Mouse (Mus musculus): ENCODE data around the gene Zmiz1.

Gene Zmiz1

DNA sequence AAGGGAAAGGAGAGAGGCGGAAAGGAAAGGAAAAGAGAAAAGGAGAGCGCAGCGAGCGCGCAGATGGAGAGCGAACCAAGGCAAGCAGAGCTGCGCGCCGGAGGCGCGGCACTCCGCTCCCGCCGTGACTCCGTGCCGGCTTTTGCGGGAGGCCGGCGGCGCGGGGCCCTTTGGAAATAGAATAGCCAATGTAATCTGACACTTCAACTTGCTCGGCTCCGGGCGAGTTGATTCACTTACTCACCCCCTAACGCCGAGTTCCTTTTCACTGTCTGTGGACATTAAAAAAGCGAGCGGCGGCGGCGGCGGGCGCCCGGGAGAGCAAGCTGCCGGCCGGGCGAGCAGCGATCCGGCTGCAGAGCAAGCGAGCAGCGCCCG, at the start of gene Zmiz1:
Gene Zmiz1 (plus strand): TSS at position 170 of the 378 bp plus-strand sequence.
- DNase-seq (ENCODE audit: low spot score) = peak; percentile 91

- no peak for DNase-seq (ENCODE audit: low spot score)
Observed at GRCm38 (mm10) chr14:25411848-25412527, 47.0 kb upstream of the Zmiz1 start.

DNA sequence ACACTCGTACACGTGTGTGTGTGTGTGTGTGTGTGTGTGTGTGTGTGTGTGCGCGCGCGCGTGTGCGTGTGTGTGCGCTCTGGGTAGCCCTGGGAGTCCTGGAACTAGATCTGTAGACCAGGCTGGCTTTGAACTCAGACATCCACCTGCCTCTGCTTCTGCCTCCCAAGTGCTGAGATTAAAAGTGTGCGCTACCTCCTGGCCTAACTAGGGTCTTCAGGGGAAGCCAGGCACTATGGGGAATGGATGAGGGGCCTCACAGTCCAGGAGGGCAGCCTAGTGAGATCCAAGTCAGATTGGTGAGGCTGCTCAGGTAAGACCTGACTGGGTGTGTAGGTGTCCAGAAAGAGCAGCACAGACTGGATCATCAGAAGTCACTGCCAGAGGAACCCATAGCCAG, 46.2 kb upstream of the Zmiz1 start:
- no peak for DNase-seq (ENCODE audit: low spot score)

DNA sequence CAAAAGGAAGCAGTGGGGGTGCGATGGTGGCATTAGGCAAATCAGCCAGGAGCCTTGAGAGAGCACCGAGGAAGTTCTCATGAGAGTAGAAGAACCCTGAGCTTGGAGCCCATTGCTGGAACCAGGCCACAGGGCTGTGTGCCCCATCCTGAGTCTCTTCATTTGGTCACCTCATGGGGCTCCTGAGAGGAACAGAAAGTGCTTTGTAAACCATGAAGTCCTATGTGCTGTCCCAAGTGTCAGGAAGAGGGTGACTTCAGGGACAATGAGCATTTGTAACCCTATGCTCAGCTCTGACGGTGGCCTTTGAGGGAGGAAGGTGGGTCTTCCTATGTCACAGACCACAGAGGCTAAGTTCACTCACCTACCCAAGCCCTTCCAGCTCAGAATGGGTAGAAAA, 45.5 kb upstream of the Zmiz1 start:
- DNase-seq (ENCODE audit: low spot score) = no peak

- DNase-seq (ENCODE audit: low spot score) = no peak
Observed at GRCm38 (mm10) chr14:25414115-25414514, 44.9 kb upstream of the Zmiz1 start.

- no peak for DNase-seq (ENCODE audit: low spot score)
Observed at GRCm38 (mm10) chr14:25420001-25420690, 38.8 kb upstream of the Zmiz1 start.

- no peak for DNase-seq (ENCODE audit: low spot score)
Observed at GRCm38 (mm10) chr14:25420987-25421386, 38.0 kb upstream of the Zmiz1 start.

DNA sequence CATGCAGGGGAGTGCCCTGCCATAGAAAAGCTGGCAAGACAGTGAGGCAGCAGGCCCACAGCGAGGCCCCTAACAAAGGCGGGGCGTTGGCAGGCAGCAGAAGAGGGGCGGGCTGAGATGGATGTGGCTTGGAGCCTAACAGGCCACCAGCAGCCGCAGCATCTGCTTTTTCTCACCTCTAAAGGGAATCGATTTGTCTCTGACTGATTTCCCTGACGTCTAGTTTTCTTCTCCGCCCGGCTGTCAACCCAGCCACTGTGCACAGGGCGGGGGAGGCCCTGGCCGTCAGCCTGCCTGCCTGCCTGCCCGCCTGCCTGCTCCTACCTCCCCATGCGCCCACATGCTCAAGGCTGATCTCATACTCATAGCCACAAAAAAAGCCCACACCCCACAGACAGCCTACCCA, 37.4 kb upstream of the Zmiz1 start:
- no peak for DNase-seq (ENCODE audit: low spot score)

GRCm38 (mm10) chr14:25422946-25423345, 36.0 kb upstream of the Zmiz1 start:
- DNase-seq (ENCODE audit: low spot score) = no peak

GRCm38 (mm10) chr14:25423721-25424443, 35.1 kb upstream of the Zmiz1 start:
- no peak for DNase-seq (ENCODE audit: low spot score)

DNA sequence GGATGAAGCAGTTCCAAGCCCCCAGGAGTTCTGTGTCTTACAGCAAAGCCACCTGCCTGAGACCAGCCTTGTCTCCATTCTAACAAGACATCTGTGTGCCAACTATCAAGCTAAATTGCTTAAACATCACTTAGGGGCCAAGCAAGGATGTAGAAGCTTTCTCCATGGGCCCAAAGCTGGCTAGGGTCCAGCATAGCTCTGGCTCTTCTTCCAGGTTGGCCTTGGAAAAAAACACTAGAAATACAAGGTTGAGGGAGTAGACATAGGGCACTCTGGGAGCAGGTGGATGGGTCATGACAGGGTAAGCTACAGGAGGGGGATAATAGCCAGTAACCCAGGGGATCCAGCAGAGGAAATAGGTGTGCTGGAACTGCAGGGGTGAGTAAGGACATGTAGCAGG, 20.7 kb upstream of the Zmiz1 start:
- DNase-seq (ENCODE audit: low spot score) = no peak

- no peak for DNase-seq (ENCODE audit: low spot score)
Observed at GRCm38 (mm10) chr14:25440116-25440515, 18.9 kb upstream of the Zmiz1 start.

DNA sequence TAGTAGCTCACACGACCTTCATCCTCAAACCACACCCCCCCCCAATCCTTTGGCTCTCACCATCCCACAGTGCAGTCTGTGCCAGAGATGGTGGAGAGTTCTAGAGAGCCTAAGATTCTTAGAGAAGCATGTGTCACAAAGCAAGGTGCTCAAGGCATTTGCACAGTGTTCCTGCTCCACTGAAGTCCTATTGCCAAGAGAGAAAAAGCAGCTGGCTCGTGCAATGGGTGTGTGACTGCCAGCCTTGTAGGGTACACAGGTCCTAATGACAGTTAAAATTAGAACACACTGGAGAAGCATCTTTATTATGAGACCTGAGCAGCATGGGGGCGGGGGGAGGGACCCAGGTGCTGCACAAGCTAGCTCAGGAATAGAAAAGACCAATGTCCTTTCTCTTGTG, 18.2 kb upstream of the Zmiz1 start:
- no peak for DNase-seq (ENCODE audit: low spot score)

DNA sequence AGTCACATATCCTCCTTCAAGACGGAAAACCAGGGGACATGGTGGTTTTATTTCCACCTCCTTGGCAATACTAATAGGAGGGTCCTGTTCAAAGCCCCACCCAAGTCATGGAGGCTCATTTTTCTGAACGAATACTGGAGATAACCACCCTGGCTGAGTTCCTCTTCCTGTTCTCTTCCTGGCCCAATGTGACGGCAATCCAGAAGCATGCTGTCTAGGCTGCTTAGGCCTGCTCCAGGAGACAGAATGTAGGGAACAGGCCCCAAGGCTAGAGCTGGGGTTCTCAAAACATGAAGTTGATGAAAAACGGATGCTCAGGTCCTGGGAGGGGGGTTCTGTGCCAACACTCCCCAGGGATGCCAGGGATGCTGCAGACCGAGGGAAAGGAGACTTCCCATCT, 17.5 kb upstream of the Zmiz1 start:
- DNase-seq (ENCODE audit: low spot score) = no peak

DNA sequence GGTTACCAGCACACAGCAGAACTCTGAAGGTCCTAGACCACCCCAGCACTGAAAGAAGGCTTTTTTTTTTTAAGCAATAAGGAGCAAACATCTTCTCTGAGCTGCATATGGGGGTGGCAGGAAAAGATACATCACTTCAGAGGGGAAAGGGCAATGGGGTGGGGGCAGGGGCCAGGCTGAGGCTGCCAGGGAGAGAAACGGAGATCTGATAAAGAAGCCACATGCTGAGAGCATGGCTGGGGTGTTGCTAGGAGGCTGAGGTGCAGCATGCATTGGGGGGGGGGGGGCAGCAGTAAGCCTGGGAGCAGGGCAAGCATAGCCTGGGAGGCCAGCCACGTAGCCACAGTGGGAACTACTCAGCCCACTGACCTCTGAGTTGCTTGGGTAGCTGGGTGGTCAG, 16.3 kb upstream of the Zmiz1 start:
- peak; percentile 62 for DNase-seq (ENCODE audit: low spot score)

DNA sequence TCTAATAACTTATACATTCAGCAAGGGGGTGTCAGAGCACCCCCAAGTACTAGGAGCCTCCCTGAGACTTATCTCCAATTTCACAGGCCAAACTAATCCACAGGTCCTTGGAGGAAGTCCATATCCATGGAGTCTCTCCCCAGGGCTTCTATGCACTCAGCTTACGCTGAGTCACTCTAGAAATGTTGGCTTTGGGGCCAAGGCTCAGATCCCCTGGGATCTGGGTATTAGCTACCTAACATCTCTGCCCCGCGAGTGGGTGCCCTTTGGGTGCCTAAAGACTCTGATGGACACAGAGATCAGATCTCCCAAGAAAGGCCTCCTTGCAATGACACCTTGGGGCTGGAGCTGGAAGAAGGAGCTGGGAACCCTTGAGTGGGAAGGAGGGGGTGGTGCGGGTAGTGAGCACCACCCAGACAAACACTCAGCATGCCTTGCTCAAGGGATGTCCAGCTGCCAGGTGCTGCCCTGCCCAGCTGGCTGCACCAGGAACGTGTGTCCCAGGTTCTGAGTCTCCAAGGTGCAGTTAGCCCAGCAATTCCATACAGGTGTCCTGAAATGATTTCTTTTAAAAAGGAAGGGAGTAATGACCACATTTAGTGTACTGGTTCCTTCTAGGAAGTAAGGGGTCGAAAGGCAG, 11.7 kb upstream of the Zmiz1 start:
- no peak for DNase-seq (ENCODE audit: low spot score)

GRCm38 (mm10) chr14:25448471-25448870, 10.5 kb upstream of the Zmiz1 start:
- no peak for DNase-seq (ENCODE audit: low spot score)

DNA sequence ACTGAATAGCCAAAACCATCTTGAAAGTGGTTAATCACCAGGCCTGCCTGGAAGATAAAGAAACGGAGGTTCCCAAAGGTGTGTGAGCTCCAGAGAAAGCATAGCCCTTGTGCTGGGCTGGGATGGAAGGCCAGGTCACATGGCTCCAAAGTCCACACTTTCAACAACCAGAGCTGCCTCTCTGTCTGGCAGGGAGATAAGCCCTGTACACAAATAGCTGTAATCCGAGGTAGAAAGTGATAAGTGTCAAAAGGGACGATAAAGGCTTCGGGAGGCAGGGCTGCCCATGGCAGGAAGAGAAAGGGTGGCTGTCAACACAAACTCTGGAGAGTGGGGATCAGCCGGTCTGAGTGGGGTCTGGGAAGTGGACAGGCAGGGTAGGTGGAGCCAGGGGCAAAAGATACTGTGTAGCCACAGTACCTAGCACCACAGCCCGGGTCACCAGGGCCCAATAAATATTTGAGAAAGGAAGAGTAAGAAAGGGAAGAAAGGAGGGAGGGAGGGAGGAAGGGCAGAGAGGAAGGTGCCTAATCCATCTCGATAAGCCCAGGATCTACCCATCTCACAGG, 7.8 kb upstream of the Zmiz1 start:
- DNase-seq (ENCODE audit: low spot score) = peak; percentile 82

GRCm38 (mm10) chr14:25451699-25452632, 7.0 kb upstream of the Zmiz1 start:
- DNase-seq (ENCODE audit: low spot score) = peak; percentile 90

DNA sequence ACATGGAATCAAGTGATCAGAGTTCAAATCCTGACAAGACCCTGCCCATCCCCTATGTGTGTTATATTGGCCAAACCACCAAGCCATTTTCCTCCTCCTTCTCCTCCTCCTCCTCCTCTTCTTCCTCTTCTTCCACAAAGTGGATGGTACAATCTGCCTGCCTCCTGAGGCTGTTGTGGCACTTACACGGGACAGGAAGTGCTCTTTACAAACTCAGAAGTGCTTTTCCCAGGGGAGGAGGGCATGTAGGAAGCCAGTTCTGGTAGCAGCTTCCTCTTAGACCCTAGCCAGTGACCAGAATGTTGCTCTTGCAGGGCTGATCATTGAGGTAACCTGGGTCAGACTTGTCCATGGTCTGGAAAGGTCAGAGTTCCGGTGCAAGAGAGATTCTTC, 6.4 kb upstream of the Zmiz1 start:
- DNase-seq (ENCODE audit: low spot score) = no peak

DNA sequence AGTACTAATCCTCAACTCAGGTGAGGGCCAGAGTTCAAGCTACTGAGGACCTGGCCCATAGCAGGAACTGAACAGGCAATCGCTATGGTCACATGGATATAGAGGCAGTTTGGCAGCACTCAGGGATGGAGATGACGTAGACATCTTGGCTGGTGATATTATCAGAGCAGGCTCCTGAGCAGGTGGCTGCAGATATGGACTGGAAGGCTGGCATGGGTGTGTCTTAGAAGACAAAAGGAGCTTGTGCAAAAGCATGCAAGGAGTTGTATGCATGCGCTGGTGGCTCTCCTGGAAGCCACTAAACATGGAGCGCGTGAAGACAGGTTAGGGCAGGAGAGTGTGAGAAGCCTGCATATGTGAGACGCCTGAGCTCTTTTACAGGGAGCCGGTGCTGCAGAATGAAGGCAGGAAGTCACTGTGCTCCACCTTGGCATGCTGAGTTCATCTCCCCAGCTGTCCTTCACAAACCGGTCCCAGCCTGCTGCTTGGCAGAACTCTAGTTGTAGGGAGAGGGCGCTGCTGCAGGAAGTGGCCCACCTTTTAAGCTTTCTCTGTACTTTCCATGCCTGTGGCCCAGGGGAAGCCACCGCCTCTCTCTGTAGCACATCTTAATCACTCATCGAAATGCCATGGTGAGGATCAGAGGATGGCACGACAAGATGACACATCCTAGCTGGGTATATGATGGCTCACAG, 4.8 kb upstream of the Zmiz1 start:
- no peak for DNase-seq (ENCODE audit: low spot score)
